Mouse (Mus musculus) heart, embryonic 14.5 days (tissue): ENCODE results near the gene Hoxb3. TPM values are rescaled to one million over a fixed set of nuclear protein-coding genes. Genes with fewer than 3 reads are reported as not detected.

Experiments
- ATAC-seq: fragments of 200-750 bp; cut with Nextera tagmentation; 2 replicates; pipeline ENCODE4 v1.8.0; 2017; ENCODE audit warnings: low read depth, moderate TSS enrichment; ENCODE audit not compliant: insufficient number of reproducible peaks, insufficient read depth, low FRiP score
- H3K27ac ChIP-seq, 2 experiments: fragments of 200-500 bp in 1 of 2; fragments of 300-500 bp in 1 of 2; sonication (generic) in 1 of 2; replicated peaks in 1 of 2; 2 replicates each; pipeline ENCODE4 v1.5.1; 2012 to 2014; ENCODE audit warnings: low read depth in 2 of 2, low read length in 2 of 2, control low read depth in 1 of 2, mild to moderate bottlenecking in 1 of 2, mixed read lengths in 1 of 2; ENCODE audit not compliant: control insufficient read depth in 1 of 2, insufficient read depth in 1 of 2
- H3K27me3 ChIP-seq: fragments of 300-500 bp; sonication (generic); 2 replicates; pipeline ENCODE4 v1.6.1; 2014; ENCODE audit warnings: mild to moderate bottlenecking, low read length, control low read depth; ENCODE audit not compliant: control insufficient read depth, insufficient read depth
- H3K36me3 ChIP-seq: fragments of 300-500 bp; sonication (generic); 2 replicates; pipeline ENCODE4 v1.6.1; 2014; ENCODE audit warnings: mild to moderate bottlenecking, control low read depth, low read length, mixed read lengths; ENCODE audit not compliant: control insufficient read depth, insufficient read depth
- H3K4me1 ChIP-seq, 2 experiments: fragments of 200-500 bp in 1 of 2; fragments of 300-500 bp in 1 of 2; sonication (generic) in 1 of 2; 2 replicates each; pipeline ENCODE4 v1.6.1; 2012 to 2014; ENCODE audit warnings: low read length in 2 of 2, control low read depth in 1 of 2, mixed read lengths in 1 of 2; ENCODE audit not compliant: control insufficient read depth in 2 of 2, insufficient read depth in 2 of 2
- H3K4me2 ChIP-seq: fragments of 300-500 bp; sonication (generic); 2 replicates; pipeline ENCODE4 v1.6.1; 2014; ENCODE audit warnings: mild to moderate bottlenecking, low read length
- H3K4me3 ChIP-seq, 2 experiments: fragments of 200-500 bp in 1 of 2; fragments of 300-500 bp in 1 of 2; sonication (generic) in 1 of 2; 2 replicates each; pipeline ENCODE4 v1.5.1; 2012 to 2014; ENCODE audit warnings: low read length in 2 of 2, mild to moderate bottlenecking in 2 of 2, control low read depth in 1 of 2, low read depth in 1 of 2, moderate library complexity in 1 of 2; ENCODE audit not compliant: control insufficient read depth in 1 of 2, insufficient read depth in 1 of 2
- H3K9ac ChIP-seq: fragments of 300-500 bp; sonication (generic); 2 replicates; pipeline ENCODE4 v1.6.1; 2014; ENCODE audit warnings: mild to moderate bottlenecking, low read length
- H3K9me3 ChIP-seq: fragments of 300-500 bp; sonication (generic); 2 replicates; pipeline ENCODE4 v1.6.1; 2016; ENCODE audit warnings: low read length, control low read depth; ENCODE audit not compliant: control insufficient read depth
- WGBS: fragments of 180-500 bp; shearing (Covaris S2); extraction: QIAGEN DNeasy Blood & Tissue Kit; methylation state at CpG from one replicate; pipeline ENCODE4 v1.1.7; 2014; 5-methylcytosine and 5-hydroxymethylcytosine counted together
- polyA plus RNA-seq: library from polyadenylated mRNA; unstranded; fragments of >200 nt; fragmentation: Nextera tagmentation; extraction: Ambion mirVana; gene quantifications from 2 replicates; pipeline ENCODE4 v1.2.1, GENCODE M21; 2014

Gene Hoxb3
- polyA plus RNA-seq, 1 experiment from 2014 or later: 0.31 TPM

GRCm38 (mm10) chr11:96319071-96319902 lies 3.8 kb upstream of the Hoxb3 start:
- WGBS: under 1% methylated on average over 32 of the region's 34 CpGs

GRCm38 (mm10) chr11:96319910-96320309 lies 3.2 kb upstream of the Hoxb3 start:
- 0 out of 4 replicates have a peak, but pooled peaks cover 2 to 7% of the 10 kb centered on the region in 2 experiments for H3K4me1 ChIP-seq
- peak overlapping the region; percentile 55 for H3K4me2 ChIP-seq
- H3K9ac ChIP-seq: peak overlapping the region; percentile 9; the same call in 1 of the 2 replicates
- H3K9me3 ChIP-seq: no peaks in the 10 kb centered on the region
- no peaks in the 10 kb centered on the region for H3K36me3 ChIP-seq
- H3K27me3 ChIP-seq: peaks cover 98% of the 10 kb centered on the region
- no peak for ATAC-seq
- WGBS: under 1% methylated on average over 29 of the region's 29 CpGs
- H3K27ac ChIP-seq: peak overlapping the region in 1 of 2 experiments; percentile 0; a peak in 1 of 4 replicates
- H3K4me3 ChIP-seq: peak overlapping the region; percentile 38 to 39

More at GRCm38 (mm10) chr11:96319071-96319902, 3.8 kb upstream of the Hoxb3 start:
- Histone ChIP-seq H3K36me3 (no peaks in the 10 kb centered on the region), H3K4me3 (peak overlapping the region; percentile 38 to 39), H3K9me3 (no peaks in the 10 kb centered on the region), H3K4me1 (0 out of 4 replicates have a peak, but pooled peaks cover 2 to 7% of the 10 kb centered on the region in 2 experiments), H3K9ac (peak overlapping the region; percentile 66; the same call in 1 of the 2 replicates), H3K4me2 (peak overlapping the region; percentile 55), H3K27ac (peak overlapping the region in 1 of 2 experiments; percentile 57; a peak in 2 of 4 replicates), H3K27me3 (peaks cover 98% of the 10 kb centered on the region)
- ATAC-seq: no peak; the same call in 1 of the 2 replicates

GRCm38 (mm10) chr11:96320688-96321087 lies 2.4 kb upstream of the Hoxb3 start:
- Histone ChIP-seq H3K27me3 (peaks cover 98% of the 10 kb centered on the region), H3K9me3 (no peaks in the 10 kb centered on the region), H3K4me1 (0 out of 4 replicates have a peak, but pooled peaks cover 2 to 7% of the 10 kb centered on the region in 2 experiments), H3K4me3 (no peak overlapping the region), H3K4me2 (peak overlapping the region; percentile 55; the same call in 1 of the 2 replicates), H3K9ac (no peak overlapping the region), H3K27ac (no peak overlapping the region), H3K36me3 (no peaks in the 10 kb centered on the region)
- WGBS: 12% methylated on average over 17 of the region's 17 CpGs
- no peak for ATAC-seq

DNA sequence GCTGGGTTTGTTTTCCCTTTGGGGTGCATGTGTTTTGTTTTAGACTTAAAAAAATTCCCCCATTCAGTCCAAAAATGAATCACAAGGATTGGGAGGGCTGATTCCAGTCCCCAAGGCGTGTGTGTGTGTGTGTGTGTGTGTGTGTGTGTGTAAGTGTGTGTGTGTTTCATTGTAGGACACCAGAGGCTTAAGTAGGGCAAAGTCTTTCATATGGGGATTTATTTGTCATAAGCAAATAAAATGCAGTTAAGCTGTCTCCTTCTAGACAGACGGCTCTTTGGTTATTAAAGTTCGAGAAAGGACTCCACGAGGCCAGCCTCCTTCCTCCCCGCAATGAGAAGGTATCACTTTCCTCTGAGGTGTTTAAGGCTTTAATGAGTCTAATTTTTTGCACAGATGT lies 1.3 kb upstream of the Hoxb3 start:
- no peak overlapping the region for H3K9ac ChIP-seq
- WGBS: 40% methylated on average over 5 of the region's 5 CpGs
- no peak overlapping the region for H3K27ac ChIP-seq
- no peak overlapping the region for H3K4me3 ChIP-seq
- peaks cover 98% of the 10 kb centered on the region for H3K27me3 ChIP-seq
- H3K9me3 ChIP-seq: no peaks in the 10 kb centered on the region
- H3K4me1 ChIP-seq: 0 out of 4 replicates have a peak, but pooled peaks cover 2 to 7% of the 10 kb centered on the region in 2 experiments
- H3K4me2 ChIP-seq: no peak overlapping the region
- ATAC-seq: no peak
- no peaks in the 10 kb centered on the region for H3K36me3 ChIP-seq

GRCm38 (mm10) chr11:96322738-96323137 lies 388 bp upstream of the Hoxb3 start:
- 24% methylated on average over 6 of the region's 6 CpGs for WGBS
- Histone ChIP-seq H3K9ac (no peak overlapping the region), H3K27ac (no peak overlapping the region), H3K27me3 (peaks cover 99% of the 10 kb centered on the region), H3K36me3 (no peaks in the 10 kb centered on the region), H3K4me1 (0 out of 4 replicates have a peak, but pooled peaks cover 2 to 7% of the 10 kb centered on the region in 2 experiments), H3K9me3 (no peaks in the 10 kb centered on the region), H3K4me3 (no peak overlapping the region), H3K4me2 (no peak overlapping the region)
- no peak for ATAC-seq

DNA sequence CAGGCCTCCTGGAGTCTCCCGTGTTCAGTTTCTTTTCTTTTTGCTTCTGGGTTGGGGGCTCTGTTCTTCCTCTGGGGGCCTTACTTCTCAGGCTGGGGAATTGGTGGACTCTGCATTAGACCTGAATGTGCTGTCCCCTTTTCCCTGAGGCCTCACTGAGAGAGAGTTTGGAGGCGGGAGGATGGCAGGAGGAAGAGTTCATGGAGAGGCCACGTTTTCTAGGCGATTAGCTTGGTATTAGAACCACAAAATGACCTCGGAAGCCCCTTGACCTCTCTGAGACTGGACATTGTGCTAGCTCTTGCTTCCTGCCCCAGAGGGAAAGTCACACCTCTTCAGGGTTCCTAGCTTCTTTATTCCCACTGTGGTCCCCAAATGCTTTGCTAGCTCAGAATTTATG lies 999 bp downstream of the Hoxb3 start:
- no peak for ATAC-seq
- peaks cover 99% of the 10 kb centered on the region for H3K27me3 ChIP-seq
- no peaks in the 10 kb centered on the region for H3K9me3 ChIP-seq
- H3K9ac ChIP-seq: no peak overlapping the region
- 0 out of 4 replicates have a peak, but pooled peaks cover under 1 to 2% of the 10 kb centered on the region in 2 experiments for H3K4me1 ChIP-seq
- no peak overlapping the region for H3K4me2 ChIP-seq
- 5% methylated on average over 5 of the region's 5 CpGs for WGBS
- H3K36me3 ChIP-seq: no peaks in the 10 kb centered on the region
- H3K27ac ChIP-seq: no peak overlapping the region
- no peak overlapping the region for H3K4me3 ChIP-seq

DNA sequence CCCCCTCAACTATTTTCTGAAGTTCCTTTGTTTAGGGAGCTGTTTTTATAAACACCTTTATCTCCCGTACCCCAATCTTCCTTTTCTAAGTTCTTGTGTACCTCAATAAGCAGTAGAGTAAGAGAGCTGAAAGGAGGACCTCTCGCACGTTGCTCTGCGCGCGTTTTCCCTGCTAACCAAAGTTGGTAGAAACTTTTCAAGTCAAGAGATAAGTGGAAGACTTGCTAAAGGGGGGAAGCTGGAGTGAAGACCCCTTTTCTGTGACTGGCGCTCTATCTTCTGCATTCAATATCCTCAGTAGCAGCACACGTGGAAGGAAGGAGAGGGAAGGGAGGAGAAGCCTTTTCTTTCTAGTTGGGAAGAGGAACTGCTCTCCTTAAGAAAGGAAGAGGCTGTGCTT lies 1.8 kb downstream of the Hoxb3 start:
- H3K27me3 ChIP-seq: peaks cover 99% of the 10 kb centered on the region
- H3K4me3 ChIP-seq: no peak overlapping the region
- H3K9me3 ChIP-seq: no peaks in the 10 kb centered on the region
- H3K27ac ChIP-seq: no peak overlapping the region
- H3K9ac ChIP-seq: no peak overlapping the region
- H3K4me2 ChIP-seq: no peak overlapping the region
- no peak for ATAC-seq
- H3K4me1 ChIP-seq: 0 out of 4 replicates have a peak, but pooled peaks cover 0 to under 1% of the 10 kb centered on the region in 2 experiments
- 11% methylated on average over 8 of the region's 8 CpGs for WGBS
- no peaks in the 10 kb centered on the region for H3K36me3 ChIP-seq
